In the genomic region with DNA sequence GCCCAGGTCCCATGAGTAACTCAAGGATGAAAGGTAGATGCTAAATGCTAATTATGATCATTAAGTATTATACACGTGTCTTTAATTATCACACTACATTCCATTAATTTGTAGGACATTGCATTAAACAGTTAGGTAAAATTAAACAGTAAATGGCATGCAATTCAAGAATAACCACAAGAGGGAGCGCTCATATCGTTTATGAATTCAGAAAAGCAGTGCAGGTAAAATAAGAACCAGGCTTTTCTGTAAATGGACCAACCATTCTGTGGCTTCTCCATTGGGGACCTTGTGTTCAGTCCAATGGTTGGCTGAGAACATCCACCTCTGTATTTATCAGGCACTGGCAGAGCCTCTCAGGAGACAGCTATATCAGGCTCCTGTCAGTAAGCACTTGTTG, we compare ENCODE assay signal across 10 mouse cellular contexts. TPM values are rescaled to one million over a fixed set of nuclear protein-coding genes. Genes with fewer than 3 reads are reported as not detected.
DNase-seq lines count a peak whose midpoint lies in the region; ATAC-seq and TF ChIP-seq lines count a peak whose summit lies in the region.
"Had no signal": no experiment of that assay in that cellular context is flagged by ENCODE, and none has a peak within 500 bp of the region (broad histone marks: within the 10 kb centered on the region; RNA-seq: fewer than 3 reads in every experiment).

No protein-coding gene starts in this region.

- no peak for DNase-seq in gastrocnemius, adult 2 months
- no peak for DNase-seq in gastrocnemius, adult 18-20 months (ENCODE audit: low spot score)
- peak; percentile 4 for DNase-seq in naive thymus-derived CD4-positive, alpha-beta T cell, adult 2 months (ENCODE audit: low read depth)
- DNase-seq in spleen, postnatal 14 days (ENCODE audit: low spot score in 2 of 2) = no peak
- no peak for DNase-seq in adrenal gland, postnatal 10 days

- H3K27me3 ChIP-seq in midbrain, embryonic 12.5 days = no peaks in the 10 kb centered on the region
- no peaks in the 10 kb centered on the region for H3K27me3 ChIP-seq in midbrain, embryonic 13.5 days
- H3K27me3 ChIP-seq in forebrain, embryonic 12.5 days = no peaks in the 10 kb centered on the region
- H3K27me3 ChIP-seq: megakaryocyte, embryonic 14.5 days had no signal

- intact Hi-C loops in gastrocnemius, adult 2 months (cut with DNase I) = no loop called here

- no peak overlapping the region for H3K9ac ChIP-seq in midbrain, embryonic 12.5 days (replicated peaks)
- H3K9ac ChIP-seq in midbrain, embryonic 13.5 days (replicated peaks) = no peak overlapping the region
- no peak overlapping the region for H3K9ac ChIP-seq in forebrain, embryonic 12.5 days

- 0 out of 2 replicates have a peak, but pooled peaks have one; percentile 24 for ATAC-seq in midbrain, embryonic 12.5 days (ENCODE audit: low FRiP score, low read depth)
- ATAC-seq in midbrain, embryonic 13.5 days = no peak
- ATAC-seq in forebrain, embryonic 12.5 days (ENCODE audit: low FRiP score) = 0 out of 2 replicates have a peak, but pooled peaks have one; percentile 27

- no peak overlapping the region for H3K4me3 ChIP-seq in gastrocnemius, adult 2 months
- H3K4me3 ChIP-seq in midbrain, embryonic 12.5 days = no peak overlapping the region
- no peak overlapping the region for H3K4me3 ChIP-seq in midbrain, embryonic 13.5 days (replicated peaks)
- no peak overlapping the region for H3K4me3 ChIP-seq in forebrain, embryonic 12.5 days (replicated peaks)
- H3K4me3 ChIP-seq: megakaryocyte, embryonic 14.5 days had no signal

- no peaks in the 10 kb centered on the region for H3K9me3 ChIP-seq in midbrain, embryonic 12.5 days
- H3K9me3 ChIP-seq in midbrain, embryonic 13.5 days = no peaks in the 10 kb centered on the region
- no peaks in the 10 kb centered on the region for H3K9me3 ChIP-seq in forebrain, embryonic 12.5 days
- H3K9me3 ChIP-seq: megakaryocyte, embryonic 14.5 days had no signal

- peak; percentile 25; the same call in 1 of the 2 replicates for TF ChIP-seq CTCF in gastrocnemius, adult 2 months (IDR thresholded peaks at IDR 0.05)

- H3K36me3 ChIP-seq in midbrain, embryonic 12.5 days = no peaks in the 10 kb centered on the region
- no peaks in the 10 kb centered on the region for H3K36me3 ChIP-seq in midbrain, embryonic 13.5 days
- no peaks in the 10 kb centered on the region for H3K36me3 ChIP-seq in forebrain, embryonic 12.5 days (replicated peaks)

- H3K4me1 ChIP-seq in midbrain, embryonic 12.5 days = no peaks in the 10 kb centered on the region
- H3K4me1 ChIP-seq in midbrain, embryonic 13.5 days (replicated peaks) = no peaks in the 10 kb centered on the region
- H3K4me1 ChIP-seq in forebrain, embryonic 12.5 days = no peaks in the 10 kb centered on the region
- H3K4me1 ChIP-seq: megakaryocyte, embryonic 14.5 days had no signal

- WGBS in midbrain, embryonic 12.5 days = 5% methylated on average over 3 of the region's 3 CpGs
- WGBS in midbrain, embryonic 13.5 days = 4% methylated on average over 3 of the region's 3 CpGs
- WGBS in forebrain, embryonic 12.5 days = 2% methylated on average over 3 of the region's 3 CpGs

- no peak overlapping the region for H3K4me2 ChIP-seq in midbrain, embryonic 12.5 days (replicated peaks)
- H3K4me2 ChIP-seq in midbrain, embryonic 13.5 days (replicated peaks) = no peak overlapping the region
- H3K4me2 ChIP-seq in forebrain, embryonic 12.5 days = no peak overlapping the region

- no peak overlapping the region for H3K27ac ChIP-seq in gastrocnemius, adult 2 months
- H3K27ac ChIP-seq in midbrain, embryonic 12.5 days (replicated peaks) = no peak overlapping the region
- H3K27ac ChIP-seq in midbrain, embryonic 13.5 days = no peak overlapping the region
- H3K27ac ChIP-seq in forebrain, embryonic 12.5 days = no peak overlapping the region

RNA-seq across cellular contexts. Expression of a gene that starts 25.2 kb away (rescaled TPM):
- not detected for total RNA-seq in gastrocnemius, adult 2 months (2021)
- total RNA-seq in gastrocnemius, adult 18-20 months (2021) = not detected
- polyA plus RNA-seq in midbrain, embryonic 12.5 days (2016; fragmentation: Nextera tagmentation; extraction: Ambion mirVana) = 0.10 TPM in 2 replicates
- 0.26 and 0.27 TPM in 2 replicates for polyA plus RNA-seq in midbrain, embryonic 13.5 days (2015; fragmentation: Nextera tagmentation; extraction: Ambion mirVana)
- polyA plus RNA-seq in forebrain, embryonic 12.5 days (2016; fragmentation: Nextera tagmentation; extraction: Ambion mirVana) = 0.29 and 0.36 TPM in 2 replicates
- total RNA-seq in adrenal gland, postnatal 10 days (2021) = under 1 TPM; 0.06 to 0.09 TPM
- polyA plus RNA-seq: heart, embryonic 14.5 days had no signal
